Mouse (Mus musculus) heart, postnatal 36 days (tissue): ENCODE measurements at regions not wholly inside any gene's neighbourhood (a gene's known extent, or its start where the extent isn't known, plus 50 kb on each side); places are given as distances from the start of the nearest gene placed in this dataset.
A peak's percentile ranks its signal among the peaks of the same experiment; 100 is the strongest.
"Not testable (repeated sequence)": the region's sequence is repeated elsewhere in the genome, so short reads cannot be mapped to it uniquely, and the experiment has no call there.

ENCODE experiments used
- DNase-seq, 2 experiments: peaks; one replicate each; pipeline ENCODE4 v3.0.0; 2021 to 2022
- intact Hi-C: fragments of 180-260 bp; cut with DNase I; formaldehyde crosslinking; loops from one replicate; pipeline ENCODE4 v1.15.1; 2025

GRCm38 (mm10) chr14:87612871-87613270 is 196.4 kb downstream of the Tdrd3 start:
- intact Hi-C loops = no loop called here
- no peak for DNase-seq

DNA sequence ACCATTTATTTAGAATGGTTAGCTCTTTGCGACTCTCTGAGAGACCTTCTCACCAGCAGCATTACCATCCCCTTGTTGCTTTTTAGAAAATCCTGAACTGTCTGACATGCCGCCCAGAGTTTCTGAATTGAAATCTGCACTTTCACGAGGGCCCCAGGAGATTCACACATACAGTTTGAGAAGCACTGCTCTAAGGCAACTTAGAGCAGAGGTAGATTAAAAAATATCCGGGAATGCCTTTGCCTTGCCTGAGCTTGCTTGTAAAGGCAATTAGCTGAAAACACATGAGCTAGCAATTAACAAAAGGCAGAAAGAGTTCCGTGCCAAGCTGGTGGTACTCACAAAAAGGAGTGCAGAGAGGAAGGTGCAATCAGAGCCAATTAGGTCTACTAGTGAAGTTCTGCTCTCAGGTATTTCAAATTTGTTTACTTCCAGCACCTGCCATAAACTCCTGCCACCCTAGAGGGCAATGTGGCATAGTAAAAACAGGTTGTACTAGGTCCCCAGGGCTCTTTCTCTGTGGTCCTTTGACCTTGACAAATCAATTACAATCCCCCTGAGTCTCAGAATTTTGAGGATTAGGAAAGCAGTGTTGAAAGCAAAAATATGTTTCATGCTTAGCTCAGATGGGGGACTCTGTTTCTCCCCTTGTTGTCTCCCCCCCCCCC is 203.1 kb downstream of the Tdrd3 start:
- intact Hi-C loops = no loop called here
- no peak for DNase-seq

DNA sequence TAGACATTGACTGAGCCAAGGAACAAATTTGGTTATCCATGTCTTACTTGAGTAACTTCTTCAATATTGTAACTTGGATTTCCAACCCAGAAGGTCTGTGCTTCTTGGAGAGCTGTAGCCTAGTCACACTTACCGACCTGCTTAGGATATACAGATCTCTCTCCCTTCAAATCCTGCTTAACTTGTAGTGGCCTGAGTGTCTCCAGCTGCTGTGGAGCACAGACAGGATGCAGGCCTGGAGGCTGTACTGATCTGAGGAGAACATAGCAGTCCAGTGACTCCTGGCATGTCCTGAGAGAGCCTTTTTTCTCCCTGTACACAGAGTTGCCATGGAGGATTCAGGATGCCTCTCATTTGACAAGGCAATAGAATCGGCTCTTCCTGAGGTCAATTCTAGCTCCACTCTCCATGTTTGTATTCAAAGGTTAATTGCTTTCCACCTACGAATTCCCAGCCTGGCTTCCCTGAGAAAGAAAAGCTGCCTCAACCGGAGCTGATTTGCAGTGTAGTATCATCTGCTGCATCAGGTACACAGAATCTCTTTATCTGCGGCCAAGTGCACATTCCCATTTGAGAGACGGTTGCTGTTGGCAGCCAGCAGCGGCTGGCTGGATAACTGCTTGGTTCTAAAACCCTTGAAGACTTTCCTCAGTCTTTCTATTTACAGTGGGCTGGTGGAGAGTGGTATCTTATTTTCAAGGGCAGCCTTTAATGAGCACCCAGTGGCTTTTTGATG is 214.8 kb downstream of the Tdrd3 start:
- no peak for DNase-seq
- intact Hi-C loops = no loop called here

DNA sequence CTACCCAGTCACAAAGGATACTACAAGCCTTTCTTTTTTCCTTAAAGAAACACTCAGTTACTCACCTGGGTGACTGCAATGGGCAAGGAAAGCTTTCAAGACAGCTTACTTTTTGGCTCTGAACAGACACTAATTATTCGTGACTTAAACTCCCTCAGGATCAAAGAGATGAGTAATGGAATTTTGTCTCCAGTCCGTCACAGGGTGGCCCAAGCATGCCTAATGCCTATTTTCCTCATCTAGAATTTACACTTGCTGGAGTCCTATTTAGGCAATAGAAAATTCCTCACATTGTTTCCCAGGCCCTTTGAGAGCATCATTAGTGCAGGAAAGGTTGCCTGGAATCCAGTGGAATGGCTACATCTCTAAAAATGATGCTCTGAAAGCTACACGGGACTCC is 218.2 kb downstream of the Tdrd3 start:
- no peak for DNase-seq
- intact Hi-C loops = no loop called here

DNA sequence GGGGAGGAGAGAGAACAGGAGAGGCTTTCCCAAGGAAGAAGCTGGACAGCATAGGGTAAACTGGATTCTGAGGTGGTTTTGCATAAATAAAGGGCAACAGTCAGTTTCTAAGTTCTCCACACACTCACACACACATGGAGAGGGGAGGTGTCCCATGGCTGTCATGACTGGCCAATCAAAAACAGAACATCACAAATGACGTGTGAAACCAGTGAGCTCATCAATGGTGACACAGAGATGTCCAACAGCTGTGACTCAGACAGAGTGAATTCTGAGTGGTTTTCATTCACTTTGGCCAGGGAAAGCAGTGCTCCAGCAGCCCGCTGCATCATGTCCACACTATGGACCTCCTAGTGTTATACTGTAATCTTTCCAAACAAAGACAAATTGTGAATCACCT is 220.7 kb downstream of the Tdrd3 start:
- no peak for DNase-seq
- intact Hi-C loops = no loop called here

DNA sequence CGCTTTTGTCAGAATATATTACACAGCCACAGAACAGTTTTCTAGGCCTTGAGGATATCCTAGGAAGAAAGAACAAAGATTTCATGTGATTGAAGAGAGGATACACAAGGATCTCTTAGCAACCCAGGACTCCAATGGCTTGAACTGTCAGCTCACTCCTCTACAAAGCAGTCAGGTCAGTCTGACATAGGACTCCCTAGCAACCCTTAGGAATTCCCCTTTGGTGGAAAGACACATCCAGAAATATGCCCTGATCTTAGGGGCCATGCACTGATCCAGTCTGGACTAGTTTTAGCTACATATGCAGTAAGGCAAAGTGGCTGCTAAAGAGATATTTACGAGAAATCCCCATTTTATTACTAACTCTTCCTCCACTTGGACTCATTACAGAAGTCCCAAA is 251.5 kb downstream of the Tdrd3 start:
- intact Hi-C loops = no loop called here
- DNase-seq = no peak

GRCm38 (mm10) chr14:87669496-87669895 is 253.1 kb downstream of the Tdrd3 start:
- DNase-seq = no peak
- intact Hi-C loops = no loop called here

DNA sequence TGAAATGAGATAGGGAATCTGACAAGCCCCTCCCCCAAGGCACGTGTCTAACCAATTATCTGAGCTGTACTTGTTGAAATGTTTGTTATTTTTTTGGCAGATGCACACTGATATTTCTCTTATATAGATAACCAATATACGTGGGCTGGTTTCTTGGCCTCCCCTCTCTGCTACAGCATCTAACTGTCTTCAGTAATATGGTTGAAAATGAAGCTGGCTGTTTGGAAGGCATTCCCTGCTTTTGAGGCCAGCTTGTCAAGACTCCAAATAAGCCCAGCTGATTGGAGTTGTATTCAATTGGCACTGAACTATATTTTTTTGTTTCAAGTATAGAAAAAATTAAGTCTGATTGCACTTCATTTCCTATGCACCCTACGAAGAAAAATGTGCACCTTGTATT is 264.3 kb downstream of the Tdrd3 start:
- no peak for DNase-seq
- intact Hi-C loops = no loop called here

DNA sequence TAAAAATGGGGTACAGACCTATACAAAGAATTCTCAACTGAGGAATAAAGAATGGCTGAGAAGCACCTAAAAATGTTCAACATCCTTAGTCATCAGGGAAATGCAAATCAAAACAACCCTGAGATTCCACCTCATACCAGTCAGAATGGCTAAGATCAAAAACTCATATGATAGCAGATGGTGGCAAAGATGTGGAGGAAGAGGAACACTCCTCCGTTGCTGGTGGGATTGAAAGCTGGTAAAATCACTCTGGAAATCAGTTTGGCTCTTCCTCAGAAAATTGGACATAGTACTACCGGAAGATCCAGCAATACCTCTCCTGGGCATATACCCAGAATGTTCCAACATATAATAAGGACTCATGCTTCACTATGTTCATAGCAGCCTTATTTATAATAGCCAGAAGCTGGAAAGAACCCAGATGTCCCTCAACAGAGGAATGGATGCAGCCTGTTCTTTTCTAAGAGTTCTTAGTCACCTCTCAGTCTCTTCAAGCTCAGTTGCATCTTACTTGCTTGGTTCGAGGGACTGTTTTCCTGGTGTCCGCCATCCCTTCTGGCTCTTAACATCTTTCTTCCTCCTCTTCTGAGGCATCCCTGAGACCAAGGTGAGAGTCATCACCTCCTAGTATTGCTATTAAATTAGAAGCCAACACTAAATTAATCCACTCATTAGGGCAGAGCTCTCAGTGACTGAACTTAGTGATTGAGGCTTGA is 266.8 kb downstream of the Tdrd3 start:
- DNase-seq, intact Hi-C loops: not testable (repeated sequence)

- no peak for DNase-seq
- intact Hi-C loops = no loop called here
These were observed 273.4 kb downstream of the Tdrd3 start for GRCm38 (mm10) chr14:87689866-87690265.

DNA sequence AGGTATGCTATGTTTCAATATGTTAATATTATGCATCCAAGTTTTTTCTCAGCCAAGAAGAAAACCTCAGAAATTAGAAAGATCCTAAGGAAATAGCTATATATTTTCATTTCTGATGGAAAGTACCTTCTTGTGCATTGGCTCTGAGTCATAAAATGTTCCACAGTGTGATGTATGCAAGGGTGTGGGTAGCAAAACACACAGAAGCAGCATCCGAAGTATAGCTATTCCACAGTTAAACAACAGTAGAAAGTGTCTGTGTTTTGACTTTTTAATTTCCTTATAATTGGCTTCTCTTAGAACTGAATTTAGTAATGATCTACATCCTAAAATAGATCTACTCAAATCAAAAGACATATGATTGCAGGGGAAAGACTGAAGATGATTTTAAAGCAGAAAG is 320.0 kb downstream of the Tdrd3 start:
- intact Hi-C loops = no loop called here
- no peak for DNase-seq

DNA sequence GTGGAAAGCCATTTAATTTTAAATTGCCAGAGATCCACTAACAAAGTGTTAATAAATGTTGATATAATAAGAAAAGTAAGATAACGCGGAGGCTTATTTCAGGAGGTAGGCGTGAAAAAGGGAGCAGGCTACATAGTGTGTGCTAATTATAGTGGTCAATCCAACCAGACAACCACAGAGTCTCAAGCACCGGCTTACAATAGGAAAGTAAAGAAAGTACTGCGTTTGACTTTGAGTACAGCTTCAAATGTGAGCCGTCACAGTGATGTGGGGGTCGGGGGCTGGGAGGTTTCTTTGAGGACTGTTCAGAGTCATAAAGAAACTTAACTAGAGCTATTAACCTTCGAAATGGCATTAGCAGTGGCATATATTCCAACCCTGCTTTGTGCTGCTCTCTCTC is 329.1 kb downstream of the Tdrd3 start:
- DNase-seq = no peak
- intact Hi-C loops = no loop called here

DNA sequence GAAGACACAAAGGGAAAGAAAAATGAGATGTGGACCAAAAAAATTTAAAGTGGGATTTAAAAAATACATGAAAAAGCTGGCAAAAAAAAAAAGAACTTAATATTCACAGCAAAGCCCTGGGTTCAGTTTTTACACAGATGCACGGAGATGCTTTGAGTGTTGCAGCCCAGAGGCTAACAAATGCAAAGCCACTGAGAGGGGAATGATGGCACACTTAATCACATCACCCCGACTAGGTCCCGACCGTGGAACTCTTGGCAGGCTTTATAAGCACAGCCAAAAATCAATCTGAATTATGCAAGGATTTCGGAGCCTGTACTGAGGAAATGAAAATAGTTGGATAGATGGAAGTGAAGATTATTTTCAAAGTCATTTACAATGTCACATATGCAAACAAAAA is 329.6 kb downstream of the Tdrd3 start:
- intact Hi-C loops = no loop called here
- DNase-seq = no peak

DNA sequence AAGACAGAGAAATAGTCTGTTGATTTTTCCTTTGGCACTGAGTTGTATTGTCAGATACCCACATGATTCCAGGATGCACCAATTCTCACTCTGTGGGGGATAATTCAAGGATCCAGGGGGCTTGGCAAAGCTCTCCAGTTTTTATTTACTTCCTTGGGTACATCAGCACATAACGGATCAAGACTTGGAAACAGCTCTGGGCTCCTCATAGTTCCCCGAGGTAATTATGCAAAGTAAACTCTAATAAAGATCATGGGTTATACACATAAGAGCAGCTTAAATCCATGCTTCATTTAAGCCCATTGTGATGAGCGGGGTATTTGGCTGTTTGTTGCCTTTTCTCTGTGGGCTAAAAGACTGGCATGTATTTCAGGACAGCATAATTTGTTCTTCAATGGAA is 332.6 kb downstream of the Tdrd3 start:
- intact Hi-C loops = no loop called here
- no peak for DNase-seq

DNA sequence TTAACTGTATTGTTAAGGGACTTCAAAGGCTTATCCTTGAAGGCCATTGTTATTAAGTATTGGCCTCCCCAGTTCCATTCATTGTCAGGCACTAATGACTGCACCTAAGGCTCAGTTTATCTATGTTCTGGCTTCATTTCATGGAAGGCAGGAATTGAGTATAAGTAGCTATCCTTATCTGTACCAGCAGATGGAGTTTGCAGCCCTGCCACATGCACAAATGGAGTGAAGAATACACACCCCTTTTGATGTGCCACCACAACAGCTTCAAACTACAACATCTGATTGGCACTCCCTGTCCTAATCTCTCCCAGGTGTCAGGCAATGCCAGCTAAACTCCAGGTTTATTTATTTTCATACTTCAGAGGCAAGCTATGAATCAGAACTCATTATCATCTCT is 333.3 kb downstream of the Tdrd3 start:
- intact Hi-C loops = no loop called here
- no peak for DNase-seq

DNA sequence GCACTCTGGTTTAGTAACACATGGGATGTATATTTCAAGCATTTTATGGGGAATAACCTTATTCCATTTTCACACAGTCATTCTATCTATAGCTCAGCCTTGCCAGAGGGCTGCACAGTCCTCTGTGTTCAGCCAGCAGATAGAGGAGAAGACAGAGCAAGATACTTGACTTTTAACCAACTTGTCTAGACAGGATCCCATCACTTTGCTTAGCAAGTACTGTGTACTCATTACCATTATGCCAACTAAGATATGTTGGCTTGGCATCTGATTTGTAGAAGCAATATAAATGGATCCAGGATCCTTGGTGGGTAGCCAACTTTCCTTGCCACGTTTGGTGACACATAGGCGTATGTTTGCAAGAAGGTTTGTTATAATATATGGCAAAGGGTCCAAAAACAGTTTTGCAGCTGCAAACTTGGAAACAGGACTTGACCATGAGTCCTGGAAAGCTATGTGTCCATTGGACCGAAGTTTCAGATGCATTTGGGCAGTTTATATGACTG is 334.3 kb downstream of the Tdrd3 start:
- no peak for DNase-seq
- intact Hi-C loops = no loop called here

GRCm38 (mm10) chr14:87754744-87755143 is 338.3 kb downstream of the Tdrd3 start:
- intact Hi-C loops = no loop called here
- DNase-seq = no peak

DNA sequence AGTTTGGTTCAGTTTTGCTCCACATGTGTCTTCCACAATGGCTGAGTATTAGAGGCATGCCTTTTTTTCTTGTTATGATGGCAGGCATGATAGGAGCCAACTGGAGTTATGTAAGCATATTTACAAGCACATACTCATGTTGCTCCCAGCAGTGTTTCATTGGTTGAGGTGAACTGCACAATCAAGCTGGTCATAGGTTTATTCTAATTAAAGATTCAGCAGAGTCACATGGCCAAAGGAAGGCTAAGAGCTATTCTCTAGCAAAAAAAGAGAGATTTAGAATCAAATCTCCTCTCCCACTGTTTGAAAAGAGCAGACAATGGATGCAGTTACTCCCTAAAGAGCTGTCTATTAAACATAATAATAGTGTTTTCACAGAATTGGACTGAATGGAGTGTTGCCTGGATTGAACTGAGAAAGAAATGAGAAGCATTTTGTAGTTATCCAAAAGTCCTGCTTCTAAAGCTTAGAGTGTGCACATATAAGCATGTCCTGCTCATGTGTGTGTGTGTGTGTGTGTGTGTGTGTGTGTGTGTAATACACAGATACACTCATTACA is 359.0 kb downstream of the Tdrd3 start:
- no peak for DNase-seq
- intact Hi-C loops = no loop called here

DNA sequence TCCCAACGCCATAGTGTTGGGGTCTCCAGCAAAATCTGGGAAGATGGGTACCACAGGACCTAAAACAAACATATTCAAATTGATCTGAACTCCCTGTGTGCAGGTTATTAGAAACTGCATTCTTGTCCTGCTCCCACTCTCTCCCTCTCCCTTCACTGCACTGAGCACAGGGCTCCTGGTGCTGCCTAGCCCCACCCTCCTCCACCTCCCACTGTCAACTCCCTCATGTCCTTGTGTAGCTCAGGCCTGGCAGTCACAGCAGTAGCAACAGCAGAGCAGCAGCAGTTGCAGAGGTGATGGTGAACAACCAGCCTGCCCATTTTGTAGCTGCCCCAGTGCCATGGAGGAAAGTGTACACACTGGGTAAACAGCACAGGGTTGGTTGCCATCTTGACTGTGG is 383.4 kb downstream of the Tdrd3 start:
- intact Hi-C loops = no loop called here
- DNase-seq = no peak

DNA sequence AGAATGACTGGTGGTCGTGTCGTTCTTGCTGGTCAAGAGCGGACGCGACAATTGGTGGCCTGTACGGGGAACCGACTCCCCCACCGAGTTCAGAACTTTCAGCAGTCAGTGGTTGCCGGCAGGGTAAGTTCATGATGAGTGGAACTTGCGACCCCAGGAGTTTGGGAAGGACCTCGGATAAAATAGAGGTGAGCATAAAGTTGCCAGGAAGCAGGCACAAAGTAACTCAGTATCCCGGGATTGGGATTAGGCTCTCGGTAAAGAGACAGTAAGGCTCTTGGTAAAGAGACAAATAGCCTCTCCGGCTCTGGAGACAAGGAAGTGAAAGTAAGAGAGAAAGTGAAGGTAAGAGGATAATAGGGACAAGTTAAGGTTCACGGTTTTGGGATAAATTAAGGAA is 393.2 kb downstream of the Tdrd3 start:
- DNase-seq = peak; percentile 8 to 10

GRCm38 (mm10) chr14:87844120-87844519 is 427.7 kb downstream of the Tdrd3 start:
- no peak for DNase-seq

More for the DNA sequence above, 393.2 kb downstream of the Tdrd3 start:
- intact Hi-C loops = not testable (repeated sequence)

More at GRCm38 (mm10) chr14:87844120-87844519, 427.7 kb downstream of the Tdrd3 start:
- intact Hi-C loops = no loop called here
